Mouse (Mus musculus) right cerebral cortex, postnatal 36 days (tissue): ENCODE results near the gene Wdtc1.

ENCODE experiments used
- DNase-seq, 2 experiments: peaks; one replicate each; pipeline ENCODE4 v3.0.0; 2022; ENCODE audit warnings: low spot score in 2 of 2, mixed read lengths in 1 of 2

Gene Wdtc1

DNA sequence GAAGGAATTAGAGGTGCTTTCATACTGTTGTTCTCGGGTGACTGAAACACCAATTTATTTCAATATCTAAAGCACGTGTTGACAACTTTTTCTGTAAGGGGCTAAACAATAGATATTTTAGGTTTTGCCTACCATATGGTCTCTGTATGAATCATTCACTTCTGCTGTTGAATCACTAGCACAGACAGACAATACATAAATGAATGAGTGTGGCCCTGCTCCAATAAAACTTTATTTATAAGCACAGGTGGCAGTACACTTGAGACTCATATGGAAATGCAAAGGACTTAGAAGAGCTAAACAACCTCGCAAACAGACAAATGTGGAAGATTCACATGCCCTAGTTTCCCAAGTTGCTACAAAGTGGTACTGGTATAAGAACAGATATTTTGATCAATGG lies 33.6 kb downstream of the Wdtc1 start:
- no peak for DNase-seq

DNA sequence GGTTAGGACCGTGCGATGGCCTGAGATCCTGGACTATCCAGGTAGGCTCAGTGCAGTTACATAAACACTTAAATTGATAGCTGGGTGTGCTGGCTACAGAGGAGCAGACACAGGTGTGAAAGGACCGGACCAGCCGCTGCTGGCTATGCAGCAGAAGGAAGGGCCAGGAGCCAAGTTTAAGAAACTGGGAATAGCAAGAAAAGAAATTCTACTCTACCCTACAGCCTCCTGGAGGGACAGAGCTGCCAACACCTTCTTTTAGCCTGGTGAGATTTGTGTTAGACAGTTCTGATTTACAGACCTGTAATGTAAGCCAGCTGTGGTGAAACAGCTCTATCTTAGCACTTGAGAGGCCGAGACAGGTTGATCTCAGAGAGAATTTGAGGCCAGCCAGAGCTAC lies 37.3 kb downstream of the Wdtc1 start:
- DNase-seq = no peak

DNA sequence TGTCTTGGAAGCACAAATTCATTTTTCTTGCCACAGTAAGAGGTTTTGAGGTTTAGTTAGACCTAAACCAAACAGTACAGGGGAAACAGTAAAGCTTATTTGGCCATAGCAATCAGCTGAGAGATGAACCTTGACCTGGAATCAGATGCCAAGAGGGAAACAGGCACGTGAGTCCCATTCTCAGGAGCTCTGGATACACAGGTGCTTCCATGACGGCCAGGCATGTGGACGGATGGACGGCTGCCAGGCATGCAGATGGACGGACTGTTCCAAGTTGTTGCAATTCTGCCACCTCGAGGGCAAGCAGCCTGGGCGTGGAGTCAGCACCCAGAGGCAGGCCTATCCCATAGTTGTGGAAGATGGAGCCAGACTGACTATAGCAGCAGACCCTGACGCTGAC lies 38.4 kb downstream of the Wdtc1 start:
- DNase-seq = no peak

DNA sequence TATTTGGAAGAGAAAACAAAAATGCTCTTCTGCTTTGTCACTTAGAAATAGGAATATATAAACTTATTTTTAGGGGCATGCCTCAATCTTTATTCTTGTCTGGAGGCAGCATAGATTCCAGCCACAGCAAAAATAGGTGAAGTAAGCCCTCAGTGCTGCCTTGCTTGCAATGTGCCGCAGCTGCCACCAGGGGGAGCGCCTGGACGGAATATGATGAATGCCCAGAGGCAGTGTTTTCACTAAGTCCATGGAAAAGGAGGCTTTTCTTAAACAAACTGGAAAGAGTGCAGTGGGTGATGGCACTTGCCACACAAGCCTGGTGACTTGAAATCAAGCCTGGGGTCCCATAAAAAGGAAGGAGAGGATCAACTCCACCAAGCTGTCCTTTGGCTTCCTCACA lies 43.3 kb downstream of the Wdtc1 start:
- peak; percentile 64 to 77 for DNase-seq

DNA sequence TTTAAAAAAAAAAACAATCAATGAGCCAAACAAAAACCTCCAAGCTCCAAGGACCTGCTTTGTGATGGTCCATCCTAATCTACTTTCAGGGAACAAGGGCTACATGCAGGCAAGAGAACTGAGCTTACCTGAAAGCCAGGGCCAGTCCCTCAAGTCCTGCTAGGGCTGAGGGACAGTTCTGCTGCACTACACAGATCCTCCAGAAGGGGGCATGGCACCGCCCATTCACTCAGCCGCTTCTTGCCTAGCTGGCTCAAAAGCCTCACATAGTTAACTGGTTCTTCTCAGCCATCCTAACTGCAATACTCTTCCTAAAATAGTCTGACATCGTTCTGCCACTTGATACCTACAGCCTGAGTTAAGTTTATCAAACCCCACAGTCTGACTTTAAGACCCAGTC lies 46.0 kb downstream of the Wdtc1 start:
- no peak for DNase-seq

DNA sequence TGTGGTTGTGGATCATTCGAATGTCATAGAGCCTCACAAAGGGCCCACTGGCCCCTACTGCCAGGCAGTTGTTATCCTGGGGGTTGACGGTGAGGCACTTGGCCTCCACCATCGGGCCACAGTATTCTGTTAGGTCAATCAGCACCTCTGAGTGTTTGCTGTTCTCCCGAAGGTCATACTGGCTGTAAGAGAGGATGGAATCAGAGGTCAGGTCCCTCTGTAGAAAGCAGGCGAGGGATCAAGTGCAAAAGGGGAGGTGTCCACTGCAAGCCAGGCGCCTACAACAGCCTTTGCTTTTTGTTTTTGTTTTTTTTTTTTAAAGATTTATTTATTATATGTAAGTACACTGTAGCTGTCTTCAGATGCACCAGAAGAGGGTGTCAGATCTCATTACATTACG lies 47.5 kb downstream of the Wdtc1 start:
- no peak for DNase-seq

DNA sequence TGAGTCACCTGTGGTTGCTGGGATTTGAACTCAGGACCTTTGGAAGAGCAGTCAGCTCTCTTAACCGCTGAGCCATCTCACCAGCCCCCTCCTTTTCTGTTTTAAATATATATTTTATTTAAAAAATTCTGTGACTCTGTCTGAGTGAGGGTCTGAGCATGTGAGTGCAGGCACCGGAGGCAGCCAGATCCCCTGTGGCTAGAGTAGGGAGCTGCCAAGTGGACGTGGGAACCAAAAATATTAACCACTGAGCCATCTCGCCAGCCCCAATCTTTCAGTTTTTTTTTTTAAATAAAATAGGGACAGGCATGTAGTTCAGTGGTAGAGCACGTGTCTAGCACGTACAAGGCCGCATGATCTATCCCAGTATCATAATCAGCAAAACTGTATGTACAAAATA lies 48.5 kb downstream of the Wdtc1 start:
- no peak for DNase-seq

DNA sequence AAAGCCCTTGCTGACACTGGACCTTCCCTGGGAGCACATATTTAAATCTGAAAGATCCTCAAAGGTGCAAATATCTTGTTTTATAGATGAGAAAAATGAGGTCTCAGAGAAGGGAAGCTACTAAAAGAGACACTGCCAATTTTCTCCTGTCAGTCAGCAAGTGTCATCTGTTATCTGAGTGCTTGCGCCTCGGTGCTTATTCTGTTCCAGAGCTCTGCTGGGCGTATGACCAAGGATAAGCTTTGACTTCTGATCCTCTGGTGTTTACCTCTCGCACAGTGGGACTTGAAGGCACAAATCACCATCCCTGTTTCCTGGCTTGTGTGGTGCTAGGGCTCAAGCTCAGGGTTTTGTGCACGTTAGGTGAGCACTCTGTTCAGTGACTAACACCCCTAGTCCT lies 50.6 kb downstream of the Wdtc1 start:
- no peak for DNase-seq

DNA sequence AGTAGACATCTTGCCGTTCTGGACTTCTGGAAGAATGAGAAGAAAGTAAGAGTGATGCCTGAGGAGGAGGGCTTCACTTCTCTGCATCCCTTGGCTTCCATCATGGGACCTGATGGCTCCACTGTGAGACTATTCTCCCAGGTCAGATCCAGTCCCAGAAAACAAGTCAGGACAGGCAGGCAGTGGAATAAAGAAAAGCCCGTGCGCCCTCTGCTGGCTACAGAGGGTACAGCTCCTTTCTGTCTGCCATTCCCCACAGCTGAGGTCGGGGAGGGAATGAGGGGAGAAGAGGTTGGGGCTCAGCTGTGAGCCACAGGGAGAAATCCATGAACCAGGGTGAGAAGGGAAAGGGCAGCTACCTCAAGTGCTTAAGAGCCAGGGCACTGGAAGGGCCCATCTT lies 51.5 kb downstream of the Wdtc1 start:
- peak in 1 of 2 experiments; percentile 48 for DNase-seq

DNA sequence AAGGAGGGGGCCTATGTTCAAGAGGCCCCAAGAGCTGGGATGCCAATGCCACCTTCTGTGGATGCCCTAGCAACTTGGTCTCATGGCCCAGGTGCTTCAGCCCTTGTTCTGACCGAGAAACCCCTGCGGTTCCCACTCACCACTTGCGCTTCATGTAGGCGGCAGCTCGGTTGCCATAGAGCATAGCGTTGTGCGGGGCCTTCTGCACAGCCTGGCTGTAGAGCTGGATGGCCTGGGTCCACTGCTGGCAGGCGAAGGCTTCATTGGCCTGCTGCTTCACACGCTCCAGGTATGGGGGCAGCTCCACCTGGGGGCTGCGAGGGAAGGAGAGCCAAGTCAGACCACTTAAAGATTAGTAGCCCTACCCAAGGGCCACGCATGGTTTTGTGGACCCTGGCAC lies 52.9 kb downstream of the Wdtc1 start:
- no peak for DNase-seq

DNA sequence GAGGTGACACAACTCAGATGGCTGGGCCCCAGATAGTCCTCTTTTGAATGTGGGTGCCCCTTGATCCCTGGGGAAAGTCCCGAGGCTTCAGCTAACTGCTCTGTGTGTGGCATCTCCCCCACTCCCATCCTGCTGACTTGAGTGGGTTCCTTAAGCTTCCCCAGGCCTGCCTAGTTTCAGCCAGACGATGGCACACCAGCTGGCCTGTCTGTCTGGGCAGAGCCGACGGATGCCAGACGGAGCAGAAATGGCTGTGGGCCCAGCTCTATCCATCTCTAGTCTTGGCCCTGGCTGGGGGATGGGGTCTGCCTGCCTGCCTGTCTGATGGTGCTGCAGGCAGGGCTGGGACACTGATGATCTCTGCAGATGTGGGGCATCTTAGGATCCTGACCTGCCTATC lies 53.6 kb downstream of the Wdtc1 start:
- peak; percentile 73 to 74 for DNase-seq

DNA sequence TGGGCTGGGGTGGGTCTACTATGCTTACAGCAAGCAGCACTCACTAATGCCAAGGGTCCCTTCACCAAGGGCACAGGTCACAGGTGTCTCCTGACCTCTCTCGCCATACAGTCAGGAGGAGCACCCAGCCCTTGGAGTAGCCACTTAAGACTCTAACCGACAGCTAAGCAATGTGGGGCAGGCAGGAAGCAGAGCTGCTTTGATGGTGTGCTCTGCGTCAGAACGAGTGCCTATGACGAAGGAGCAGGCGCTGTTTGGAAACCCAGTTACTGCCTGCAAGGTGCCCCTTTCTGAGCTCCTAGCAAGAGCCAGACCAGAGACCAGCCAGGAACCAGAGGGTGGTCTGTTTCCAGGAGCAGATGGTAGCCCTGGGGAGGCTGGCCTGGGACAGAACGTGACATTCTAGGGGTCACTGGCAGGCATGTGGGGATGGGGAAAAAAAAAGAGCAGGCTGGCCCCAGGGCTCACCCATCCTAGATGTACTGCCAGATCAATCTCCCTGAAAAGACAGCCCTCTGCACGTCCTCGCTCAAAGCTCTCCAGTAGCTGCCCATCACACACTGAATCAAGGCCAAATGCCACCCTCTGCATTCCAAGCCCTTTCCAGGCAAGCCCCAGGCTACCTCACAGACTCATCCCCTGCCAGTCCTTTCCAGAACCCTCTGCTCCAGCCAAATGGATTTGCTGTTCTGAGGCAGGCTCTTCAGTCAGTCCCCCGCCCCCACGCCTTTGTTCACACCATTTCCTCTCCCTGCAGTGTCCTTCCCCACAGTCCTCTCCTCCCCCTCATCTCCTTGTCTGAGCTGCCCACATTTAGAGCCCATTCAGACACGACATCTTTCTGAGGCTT lies 54.5 kb downstream of the Wdtc1 start:
- DNase-seq = peak; percentile 82 to 92

DNA sequence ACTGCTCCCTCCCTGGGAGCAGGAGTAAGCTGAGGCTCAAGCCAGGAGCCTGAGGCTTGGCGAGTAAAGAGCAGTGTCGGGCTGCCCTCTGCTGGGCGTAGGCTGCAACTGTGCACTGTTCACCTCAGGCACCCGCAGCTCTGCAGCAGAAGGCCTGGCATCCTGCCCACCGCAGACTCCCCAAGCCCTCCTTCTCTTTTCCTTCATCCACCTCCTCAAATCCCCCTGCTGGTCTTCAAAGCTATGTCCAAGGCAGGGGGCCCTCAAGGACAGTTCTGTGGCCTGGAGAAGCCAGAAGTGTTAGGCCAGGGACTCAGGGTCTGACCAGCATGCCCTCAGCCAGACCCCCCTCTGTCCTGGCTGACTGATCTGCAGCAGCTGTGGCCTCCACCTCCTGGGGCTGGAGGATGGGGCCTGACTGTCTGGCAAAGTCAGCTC lies 55.5 kb downstream of the Wdtc1 start:
- DNase-seq = peak; percentile 77 to 81

DNA sequence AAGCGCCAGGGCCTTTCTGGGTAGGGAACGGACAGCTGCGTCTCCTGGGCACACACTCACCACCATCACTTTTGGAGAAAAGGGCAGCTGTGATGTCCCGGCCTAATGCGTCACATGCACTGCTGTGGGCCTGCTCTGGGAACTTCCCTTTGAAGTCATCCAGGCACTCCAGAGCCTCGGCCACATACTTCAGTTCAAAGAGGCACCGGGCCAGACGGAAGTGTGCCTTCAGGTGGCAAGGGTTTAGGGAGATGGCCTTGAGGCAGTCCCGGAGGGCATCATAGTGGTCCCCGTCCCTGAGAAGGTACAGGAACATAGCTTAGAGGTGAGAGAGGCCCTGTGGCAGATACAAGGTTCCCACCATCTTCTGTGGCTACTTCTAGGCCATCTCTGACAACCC lies 55.9 kb downstream of the Wdtc1 start:
- DNase-seq = no peak

DNA sequence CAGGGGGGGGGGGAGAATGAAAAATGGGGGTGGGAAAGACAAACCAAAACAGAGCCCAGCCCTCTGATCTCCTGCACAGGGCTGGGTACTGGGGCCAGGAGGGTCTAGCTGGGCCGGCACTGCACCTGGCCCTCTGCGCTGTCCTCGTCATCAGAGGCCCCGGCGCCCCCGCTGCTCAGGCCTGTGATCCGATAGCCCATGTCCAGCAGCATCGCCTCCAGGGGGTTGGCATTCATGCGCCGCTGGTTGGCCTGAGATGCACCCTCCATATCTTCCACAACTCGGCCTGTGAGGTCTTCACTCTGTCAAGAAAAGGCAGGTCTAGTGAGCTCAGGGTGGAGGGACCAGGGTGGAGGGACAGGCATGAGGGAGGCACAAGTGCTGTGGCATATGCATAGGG lies 59.2 kb downstream of the Wdtc1 start:
- no peak for DNase-seq

DNA sequence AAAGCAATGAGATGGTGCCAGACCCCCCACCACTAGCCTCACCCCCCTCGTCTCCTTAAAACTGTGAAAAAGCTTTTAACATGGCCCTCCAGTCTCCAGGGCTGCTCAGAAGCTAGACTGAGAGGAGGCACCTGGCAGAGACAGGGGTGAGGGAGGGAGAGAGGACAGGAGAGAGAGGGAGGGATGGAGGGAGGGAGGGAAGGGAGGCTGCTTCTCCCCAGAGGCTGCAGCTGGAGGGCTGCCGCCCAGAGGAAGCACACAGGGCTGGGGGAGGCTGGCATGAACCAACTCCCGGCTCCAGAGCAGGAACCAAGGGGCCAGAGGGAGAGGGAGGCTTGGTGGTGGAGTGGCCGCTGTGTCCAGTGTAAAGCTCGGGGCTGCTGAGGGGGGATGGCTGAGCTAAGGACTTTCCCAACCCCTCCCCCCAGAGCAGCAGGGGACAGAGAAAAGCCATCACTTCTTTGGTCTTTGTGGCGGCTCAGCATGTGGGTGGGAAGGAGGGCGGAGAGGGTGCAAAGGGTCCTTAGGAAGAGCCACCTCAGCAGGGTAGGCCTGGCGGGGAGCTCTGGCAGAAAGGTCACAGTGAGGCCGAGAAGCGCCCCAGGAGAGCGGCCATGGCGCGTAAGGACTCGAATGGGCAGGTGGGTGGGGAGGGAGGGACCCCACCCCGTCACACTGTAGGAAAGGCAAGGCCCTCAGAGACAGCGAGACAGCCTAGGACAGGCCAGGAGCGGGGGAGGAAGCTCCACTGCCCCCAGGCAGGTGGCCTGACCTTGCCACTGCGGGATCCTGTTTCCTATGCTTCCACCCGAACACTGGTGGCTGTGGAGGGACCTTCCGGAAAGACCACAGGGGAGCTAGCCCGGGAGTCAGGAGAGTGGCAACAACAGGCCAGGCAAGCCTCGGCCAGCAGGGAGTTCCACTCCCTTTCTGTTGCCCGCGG lies 60.1 kb downstream of the Wdtc1 start:
- no peak for DNase-seq

DNA sequence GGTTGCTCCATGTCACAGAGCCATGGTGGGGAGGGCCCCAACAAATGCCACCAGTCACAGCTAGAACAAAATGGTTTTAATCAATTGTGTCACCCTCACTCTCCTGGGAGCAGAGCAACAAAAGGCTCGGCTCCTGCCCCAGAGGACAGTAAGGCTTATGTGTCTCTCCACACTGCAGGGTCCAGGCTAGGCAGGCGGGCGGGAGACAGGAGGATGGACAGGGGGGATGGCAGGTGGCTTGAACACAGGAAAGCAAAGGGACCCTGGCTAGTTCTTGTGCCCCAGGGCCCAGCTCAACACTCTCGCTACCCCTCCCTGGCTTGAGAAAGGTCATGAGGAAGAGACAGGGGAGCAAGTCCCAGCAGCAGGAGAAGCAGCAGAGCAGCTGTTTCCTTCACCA lies 60.9 kb downstream of the Wdtc1 start:
- no peak for DNase-seq

DNA sequence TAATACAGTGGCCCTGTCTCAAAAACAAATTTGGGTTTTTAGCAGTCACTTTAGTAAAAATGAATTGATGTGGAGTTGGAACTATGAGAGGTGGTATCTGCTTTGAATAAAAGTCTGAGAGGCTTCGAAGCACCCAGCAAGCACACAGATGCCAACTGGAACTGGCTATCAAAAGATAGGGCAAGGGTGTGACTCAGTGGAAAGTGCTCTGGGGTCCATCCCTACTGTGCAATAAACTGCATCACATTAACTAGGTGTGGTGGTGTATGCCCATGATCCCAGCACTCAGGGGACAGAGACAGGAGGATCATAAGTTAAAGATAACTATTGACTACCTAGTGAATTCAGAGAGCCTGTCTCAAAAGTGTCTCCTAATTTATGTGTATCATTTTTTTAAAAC lies 62.0 kb downstream of the Wdtc1 start:
- no peak for DNase-seq

DNA sequence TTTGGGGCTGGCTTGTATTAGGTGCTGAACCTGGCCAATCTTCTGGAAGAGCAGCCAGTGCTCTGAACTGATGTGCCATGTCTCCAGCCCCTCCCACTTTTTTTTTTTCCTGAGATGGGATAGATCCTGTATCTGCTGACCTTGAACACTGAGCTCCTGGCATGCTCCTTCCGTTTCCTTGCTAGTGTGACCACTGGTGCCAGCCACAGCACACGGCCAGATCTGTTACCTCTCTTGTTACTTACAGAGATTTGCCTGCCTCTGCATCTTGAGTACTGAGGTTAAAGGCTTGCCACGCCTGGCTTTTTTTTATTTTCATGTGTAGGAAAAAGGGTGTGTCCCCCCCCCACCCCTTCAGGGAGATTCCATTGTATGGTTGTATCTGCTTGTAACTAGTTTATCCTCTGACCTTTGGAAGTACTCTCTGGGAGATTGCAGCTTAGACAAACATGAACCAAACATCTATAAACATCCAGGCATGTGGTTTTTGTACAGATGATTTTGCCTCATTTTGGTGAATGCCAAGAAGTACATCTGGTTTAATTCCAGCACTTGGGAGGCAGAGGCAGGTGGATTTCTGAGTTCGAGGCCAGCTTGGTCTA lies 66.7 kb downstream of the Wdtc1 start:
- DNase-seq = no peak

DNA sequence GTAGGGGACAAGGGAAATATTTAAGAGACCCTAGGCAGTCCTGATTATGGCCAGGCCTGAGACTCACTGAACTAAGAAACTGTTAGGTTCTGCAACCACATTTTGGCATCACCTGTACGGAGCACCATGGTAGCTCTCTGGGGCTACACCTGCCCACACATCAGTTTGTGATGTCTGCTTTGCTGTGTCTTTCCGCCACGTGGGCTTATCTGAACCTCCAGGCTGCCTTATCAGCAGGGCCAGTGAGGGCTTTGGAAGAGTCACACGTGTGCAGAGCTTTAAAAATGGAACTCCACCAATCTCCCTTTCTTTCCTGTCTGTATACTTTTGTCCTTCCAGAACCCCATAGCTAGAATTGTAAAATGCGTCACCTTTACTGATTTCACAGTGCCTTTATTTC lies 67.3 kb downstream of the Wdtc1 start:
- DNase-seq = no peak

DNA sequence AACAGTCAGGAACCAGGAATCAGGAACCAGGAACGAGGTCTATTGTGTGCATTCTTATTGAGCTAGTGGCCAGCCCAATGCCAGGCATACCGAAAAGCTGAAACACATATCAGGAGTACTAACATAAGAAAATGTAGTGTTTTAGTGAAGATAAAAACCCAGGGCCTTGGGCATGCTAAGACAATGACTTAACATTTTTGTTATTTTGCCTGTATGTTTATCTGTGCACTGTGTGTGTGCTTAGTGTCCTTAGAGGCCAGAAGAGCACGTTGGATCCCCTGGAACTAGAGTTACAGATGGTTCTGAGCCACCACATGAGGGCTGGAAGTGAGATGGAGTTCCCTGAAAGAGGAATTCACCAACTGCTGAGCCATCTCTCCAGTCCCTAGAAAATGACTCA lies 68.0 kb downstream of the Wdtc1 start:
- DNase-seq = no peak

DNA sequence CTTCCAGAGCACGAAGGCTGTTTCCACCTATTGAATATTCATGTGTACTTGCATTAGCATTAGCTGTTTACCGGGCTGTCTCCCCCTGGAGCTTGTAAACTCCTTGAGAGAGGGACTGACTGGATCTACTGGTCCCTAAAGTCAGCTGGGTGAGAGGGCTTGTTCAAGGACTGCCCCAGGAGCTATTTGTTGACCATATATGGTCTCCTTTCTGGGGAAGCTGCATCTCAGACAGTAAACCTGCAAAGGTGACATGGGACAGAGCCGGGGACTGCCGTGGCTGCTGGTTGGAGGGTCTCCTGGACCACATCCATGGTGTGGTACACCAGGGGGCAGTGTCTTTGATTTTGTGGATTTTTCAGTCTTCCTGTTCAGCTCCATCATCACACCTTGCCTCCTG lies 70.6 kb downstream of the Wdtc1 start:
- DNase-seq = no peak
